Mouse (Mus musculus) thymus, adult 2 months (tissue): ENCODE measurements around the gene Mov10l1. TPM values are rescaled to one million over a fixed set of nuclear protein-coding genes. Genes with fewer than 3 reads are reported as not detected.

Source experiments
- DNase-seq: peaks from one replicate; pipeline ENCODE4 v3.0.0; 2021
- H3K27ac ChIP-seq: fragments of 200-500 bp; 2 replicates; pipeline ENCODE4 v1.5.1; 2012; ENCODE audit warnings: low read length, control low read depth; ENCODE audit not compliant: control insufficient read depth, insufficient read depth
- H3K27me3 ChIP-seq: fragments of 200-500 bp; 2 replicates; pipeline ENCODE4 v1.6.1; 2012; ENCODE audit warnings: mild to moderate bottlenecking, low read length, moderate library complexity, mixed read lengths; ENCODE audit not compliant: control insufficient read depth, insufficient read depth
- H3K36me3 ChIP-seq: fragments of 200-500 bp; 2 replicates; pipeline ENCODE4 v1.6.1; 2012; ENCODE audit warnings: mild to moderate bottlenecking, low read length, moderate library complexity; ENCODE audit not compliant: control insufficient read depth, insufficient read depth
- H3K4me1 ChIP-seq: fragments of 200-500 bp; replicated peaks from 2 replicates; pipeline ENCODE4 v1.6.1; 2012; ENCODE audit warnings: low read length; ENCODE audit not compliant: control insufficient read depth, insufficient read depth
- H3K4me3 ChIP-seq: fragments of 200-500 bp; 2 replicates; pipeline ENCODE4 v1.5.1; 2012; ENCODE audit warnings: mild to moderate bottlenecking, low read length, control low read depth, moderate library complexity; ENCODE audit not compliant: control insufficient read depth, insufficient read depth
- CTCF ChIP-seq: fragments of 200-500 bp; IDR thresholded peaks from 2 replicates; pipeline ENCODE4 v1.5.1; 2012; ENCODE audit warnings: mild to moderate bottlenecking, control low read depth, low read length, moderate library complexity, borderline replicate concordance; ENCODE audit not compliant: control insufficient read depth, poor library complexity, insufficient read depth; ENCODE audit errors: extremely low read depth
- POLR2A ChIP-seq: fragments of 200-500 bp; IDR thresholded peaks from 2 replicates; pipeline ENCODE4 v1.6.1; 2012; ENCODE audit warnings: mild to moderate bottlenecking, low read length, control low read depth, moderate library complexity; ENCODE audit not compliant: control insufficient read depth, poor library complexity, insufficient read depth; ENCODE audit errors: extremely low read depth
- WGBS: fragments of 180-500 bp; shearing (Covaris S2); methylation state at CpG from one replicate; pipeline ENCODE4 v1.1.7; 2018; 5-methylcytosine and 5-hydroxymethylcytosine counted together
- polyA plus RNA-seq: library from polyadenylated mRNA; depleted of rRNA; stranded (reverse); fragments of >200 nt; gene quantifications from 2 replicates; pipeline ENCODE4 v1.2.3, GENCODE M21; 2012

Mov10l1 gene
- polyA plus RNA-seq, 1 experiment = 2.2 TPM

GRCm38 (mm10) chr15:89070606-89071005 is 87.9 kb downstream of the Mov10l1 start:
- Histone ChIP-seq H3K4me3 (no peak overlapping the region), H3K27me3 (no peaks in the 10 kb centered on the region; the same call in 1 of the 2 replicates), H3K4me1 (peaks cover 9% of the 10 kb centered on the region), H3K36me3 (no peaks in the 10 kb centered on the region), H3K27ac (no peak overlapping the region)
- no peak for DNase-seq
- WGBS = 92% methylated on average over 24 of the region's 24 CpGs
- TF ChIP-seq CTCF (no peak), POLR2A (no peak)

GRCm38 (mm10) chr15:89073993-89074603 is 91.4 kb downstream of the Mov10l1 start:
- TF ChIP-seq CTCF = no peak
- no peak for TF ChIP-seq POLR2A
- H3K27ac ChIP-seq = no peak overlapping the region
- no peaks in the 10 kb centered on the region for H3K27me3 ChIP-seq
- H3K36me3 ChIP-seq = no peaks in the 10 kb centered on the region
- 43% methylated on average over 10 of the region's 10 CpGs for WGBS
- H3K4me3 ChIP-seq = no peak overlapping the region
- H3K4me1 ChIP-seq = peaks cover 37% of the 10 kb centered on the region
- DNase-seq = no peak

DNA sequence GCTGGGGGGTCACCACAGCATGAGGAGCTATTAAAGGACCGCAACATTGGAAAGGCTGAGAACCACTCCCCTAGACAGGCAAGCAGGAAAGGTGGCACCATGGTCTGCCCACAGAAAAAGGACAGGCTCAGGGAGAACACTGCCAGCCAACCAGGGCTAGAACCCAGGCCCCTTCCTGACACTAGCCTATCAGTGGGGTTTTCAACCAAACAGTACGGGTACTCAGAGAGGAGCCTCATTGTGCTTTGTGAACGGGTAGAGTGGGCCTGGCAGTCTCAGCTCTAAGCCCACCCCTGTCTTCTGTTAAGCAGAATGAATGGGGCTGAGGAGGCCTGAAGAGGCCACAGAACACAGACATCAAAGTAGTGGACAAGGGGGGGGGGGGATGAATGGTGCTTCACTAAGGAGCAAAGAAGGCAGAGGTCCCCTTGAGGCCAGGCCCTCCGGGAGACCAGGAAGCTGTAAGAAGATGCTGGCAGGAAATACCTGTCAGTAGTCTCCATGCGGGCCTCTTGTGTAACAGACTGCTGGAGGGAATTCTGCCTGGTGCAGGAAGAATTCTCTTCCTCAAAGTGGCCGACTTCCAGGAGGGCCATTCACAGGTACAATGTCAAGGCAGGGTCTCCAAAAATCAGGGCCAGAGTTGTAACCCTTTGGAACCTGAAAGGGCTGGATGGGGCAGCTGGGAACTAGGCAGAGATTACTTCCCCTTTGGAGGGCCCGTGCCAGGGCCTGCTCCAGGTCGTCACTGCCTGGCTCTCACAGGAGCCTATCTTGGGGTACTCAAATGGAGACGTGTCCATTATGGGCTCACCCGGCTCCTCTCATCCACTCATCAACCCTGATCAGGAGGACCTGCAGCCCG is 92.1 kb downstream of the Mov10l1 start, which contains the start of gene Trabd:
Gene Trabd (plus strand): TSS at position 512 of the 865 bp plus-strand sequence.
- Histone ChIP-seq H3K4me3 (peak within 1 kb of the TSS; percentile 78), H3K36me3 (no peaks in the 10 kb centered on the region), H3K4me1 (peaks cover 37% of the 10 kb centered on the region), H3K27me3 (no peaks in the 10 kb centered on the region), H3K27ac (no peak within 1 kb of the TSS)
- no peak for DNase-seq
- no peak for TF ChIP-seq CTCF
- no peak for TF ChIP-seq POLR2A
- WGBS = 37% methylated on average over 11 of the region's 11 CpGs

DNA sequence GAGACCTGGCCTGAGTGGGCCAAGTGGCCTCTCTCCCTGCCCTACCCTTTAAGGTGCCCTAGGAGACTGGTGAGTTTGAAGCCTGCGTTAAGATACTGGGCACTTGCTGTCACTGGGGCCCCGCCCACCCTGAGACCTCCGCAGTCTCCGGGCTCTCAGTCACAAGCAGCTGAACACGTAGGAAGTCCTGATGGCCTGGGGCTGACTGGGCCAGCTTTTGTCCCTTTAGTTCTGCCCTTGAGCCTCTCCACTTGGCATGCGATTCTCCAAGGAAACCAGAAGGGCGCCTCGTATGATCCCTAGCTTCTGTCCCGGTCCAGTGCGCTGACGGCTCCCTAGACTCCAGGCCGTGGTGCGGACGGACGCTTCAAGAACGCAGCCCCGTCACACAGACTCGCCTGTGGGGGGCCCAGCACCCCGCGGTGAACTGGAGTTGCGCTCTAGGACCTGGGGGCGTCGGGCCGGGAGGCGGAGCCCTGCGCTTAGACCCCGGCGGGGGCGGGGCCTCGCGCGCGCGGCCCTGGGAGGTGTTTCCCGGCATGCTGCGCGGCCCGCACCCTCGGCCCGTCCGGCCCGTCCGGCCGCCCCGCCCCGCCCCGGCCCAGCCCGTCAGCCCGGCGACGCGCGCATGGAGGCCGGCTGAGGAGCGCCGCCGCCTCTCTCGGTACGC is 92.9 kb downstream of the Mov10l1 start:
- Histone ChIP-seq H3K4me1 (peaks cover 37% of the 10 kb centered on the region), H3K36me3 (no peaks in the 10 kb centered on the region), H3K4me3 (peak overlapping the region; percentile 78), H3K27ac (no peak overlapping the region), H3K27me3 (no peaks in the 10 kb centered on the region)
- WGBS = under 1% methylated on average over 58 of the region's 59 CpGs
- DNase-seq = peak; percentile 84
- peak; percentile 44 for TF ChIP-seq POLR2A
- TF ChIP-seq CTCF = peak; percentile 67; the same call in 1 of the 2 replicates

DNA sequence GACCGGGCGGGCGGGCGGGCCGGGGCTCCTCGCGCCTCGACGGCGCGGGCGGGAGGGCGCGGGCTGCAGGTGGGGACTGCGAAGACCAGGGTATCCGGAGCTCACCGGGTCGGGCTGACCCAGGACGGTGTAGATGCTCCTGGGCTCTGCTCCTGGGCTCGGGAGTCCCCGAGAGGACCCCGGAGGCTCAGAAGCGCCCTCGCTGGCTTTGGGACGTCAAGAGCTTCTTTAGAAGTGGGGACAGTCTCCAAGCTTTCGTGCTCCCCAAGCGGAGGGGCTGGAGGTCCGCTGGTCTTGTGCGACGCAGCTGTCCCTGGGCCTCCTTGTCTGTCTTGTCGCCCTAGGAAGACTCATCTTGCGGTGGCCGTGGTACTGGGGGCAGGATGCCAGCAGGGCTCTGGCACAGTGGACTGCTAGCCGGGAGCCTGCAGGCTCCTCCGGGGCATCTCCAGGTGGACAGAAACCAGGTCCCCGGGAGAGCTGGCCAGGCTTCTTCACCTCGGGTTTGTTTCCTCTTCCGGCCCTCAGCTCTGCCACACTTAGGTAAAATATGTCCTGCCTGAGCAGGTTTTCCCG is 93.5 kb downstream of the Mov10l1 start:
- Histone ChIP-seq H3K4me3 (peak overlapping the region; percentile 97), H3K27ac (peak overlapping the region; percentile 16; the same call in 1 of the 2 replicates), H3K27me3 (no peaks in the 10 kb centered on the region), H3K36me3 (no peaks in the 10 kb centered on the region), H3K4me1 (peaks cover 37% of the 10 kb centered on the region)
- under 1% methylated on average over 34 of the region's 39 CpGs for WGBS
- TF ChIP-seq CTCF = no peak
- peak; percentile 9; the same call in 1 of the 2 replicates for TF ChIP-seq POLR2A
- DNase-seq = peak; percentile 48
